Mouse (Mus musculus): ENCODE measurements around the gene Prkx. TPM values are rescaled to one million over a fixed set of nuclear protein-coding genes. Genes with fewer than 3 reads are reported as not detected.

Prkx gene
- polyA plus RNA-seq (2015; fragmentation: Nextera tagmentation; extraction: Ambion mirVana) = 26.1 and 27.0 TPM in 2 replicates

GRCm38 (mm10) chrX:77796238-77796835, at the start of gene Prkx:
TSS of gene Prkx (minus strand) at chrX:77796278.
- ATAC-seq (replicated peaks) = peak; percentile 89
- WGBS = 28% methylated on average over 19 of the region's 19 CpGs
- Histone ChIP-seq H3K9me3 (no peaks in the 10 kb centered on the region), H3K27ac (peak within 1 kb of the TSS; percentile 85), H3K4me3 (peak within 1 kb of the TSS; percentile 67), H3K4me1 (peaks cover 12% of the 10 kb centered on the region; the same call in 1 of the 2 replicates), H3K4me2 (peak within 1 kb of the TSS; percentile 72), H3K36me3 (replicated peaks) (no peaks in the 10 kb centered on the region), H3K9ac (peak within 1 kb of the TSS; percentile 61), H3K27me3 (replicated peaks) (no peaks in the 10 kb centered on the region)

DNA sequence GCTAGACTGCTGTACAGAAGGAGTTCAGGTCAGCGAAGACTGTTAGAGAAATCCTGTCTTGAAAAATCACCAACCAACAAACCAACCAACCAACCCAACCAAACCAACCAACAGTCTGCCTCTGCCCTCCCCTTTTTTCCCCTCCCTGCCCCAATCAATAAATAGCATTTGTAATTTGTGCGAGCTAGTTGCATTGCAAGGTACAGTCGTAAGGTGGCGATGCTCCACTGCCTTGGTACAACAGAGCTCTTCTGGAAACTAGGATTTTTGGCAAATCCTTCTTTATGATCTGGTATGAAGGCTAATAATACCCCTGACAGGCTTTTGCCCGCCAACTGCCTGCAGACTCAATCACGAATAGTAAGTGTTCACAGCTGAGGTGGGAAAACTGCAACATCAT, 16.0 kb upstream of the Prkx start:
- Histone ChIP-seq H3K27me3 (replicated peaks) (no peaks in the 10 kb centered on the region), H3K9me3 (no peaks in the 10 kb centered on the region), H3K4me1 (no peaks in the 10 kb centered on the region), H3K4me2 (no peak overlapping the region), H3K36me3 (replicated peaks) (no peaks in the 10 kb centered on the region), H3K27ac (no peak overlapping the region), H3K9ac (no peak overlapping the region), H3K4me3 (no peak overlapping the region)
- WGBS = 53% methylated on average over 6 of the region's 6 CpGs
- no peak for ATAC-seq (replicated peaks)

- WGBS = 23% methylated on average over 17 of the region's 17 CpGs
- ATAC-seq (replicated peaks) = peak; percentile 95
- no peak overlapping the region for H3K9ac ChIP-seq
Measured at GRCm38 (mm10) chrX:77810608-77811206, 14.6 kb upstream of the Prkx start.

DNA sequence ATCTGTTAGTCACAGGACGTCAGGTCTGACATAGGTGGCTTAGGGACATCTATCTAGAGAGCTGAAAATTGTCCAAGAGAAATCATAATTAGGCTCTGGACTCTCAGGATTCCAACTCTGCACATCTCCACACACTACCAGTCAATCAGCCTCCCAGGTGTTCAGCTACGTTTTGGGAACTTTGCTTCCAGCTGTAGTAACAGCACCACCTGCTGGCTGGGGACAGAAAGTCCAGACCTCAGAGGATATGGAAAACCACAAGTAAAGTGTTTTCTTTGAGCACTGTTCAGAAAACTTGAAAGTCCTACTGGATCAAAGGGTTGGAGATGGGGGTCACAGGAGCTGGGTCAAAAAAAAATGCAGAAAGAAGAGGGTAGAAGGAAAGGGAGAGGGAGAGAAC, 12.5 kb upstream of the Prkx start:
- WGBS = 20% methylated on average over 2 of the region's 2 CpGs
- ATAC-seq (replicated peaks) = no peak
- no peak overlapping the region for H3K27ac ChIP-seq
- no peaks in the 10 kb centered on the region for H3K9me3 ChIP-seq
- H3K9ac ChIP-seq = no peak overlapping the region
- H3K36me3 ChIP-seq (replicated peaks) = no peaks in the 10 kb centered on the region
- H3K4me2 ChIP-seq = no peak overlapping the region
- no peak overlapping the region for H3K4me3 ChIP-seq
- no peaks in the 10 kb centered on the region for H3K27me3 ChIP-seq (replicated peaks)
- H3K4me1 ChIP-seq = no peaks in the 10 kb centered on the region

More at GRCm38 (mm10) chrX:77810608-77811206, 14.6 kb upstream of the Prkx start:
- H3K36me3 ChIP-seq (replicated peaks) = no peaks in the 10 kb centered on the region
- no peaks in the 10 kb centered on the region for H3K4me1 ChIP-seq
- no peaks in the 10 kb centered on the region for H3K9me3 ChIP-seq
- H3K4me2 ChIP-seq = peak overlapping the region; percentile 42
- H3K27me3 ChIP-seq (replicated peaks) = no peaks in the 10 kb centered on the region
- peak overlapping the region; percentile 74 for H3K27ac ChIP-seq
- peak overlapping the region; percentile 41 for H3K4me3 ChIP-seq

DNA sequence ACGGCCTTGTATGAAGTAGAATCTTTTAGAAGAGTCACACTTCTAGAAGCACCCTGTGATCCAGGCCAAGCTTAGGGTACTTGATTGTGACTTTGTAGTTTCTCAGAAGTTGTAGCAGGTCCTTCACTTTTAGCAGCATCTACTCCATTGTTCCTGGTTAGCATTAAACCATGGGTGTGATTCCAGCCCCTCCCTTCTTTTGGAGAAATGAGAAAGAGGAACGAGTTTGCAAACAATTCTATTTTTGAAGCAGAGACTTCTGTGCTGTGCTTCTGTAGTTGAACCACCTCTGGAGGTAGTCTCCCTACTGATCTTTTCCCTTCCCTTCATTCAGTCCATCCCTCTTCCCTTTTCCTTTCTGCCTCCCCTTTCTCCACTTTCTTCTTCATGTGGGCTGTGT, 6.2 kb upstream of the Prkx start:
- Histone ChIP-seq H3K9me3 (no peaks in the 10 kb centered on the region), H3K4me1 (no peaks in the 10 kb centered on the region), H3K4me3 (no peak overlapping the region), H3K27ac (no peak overlapping the region), H3K27me3 (replicated peaks) (no peaks in the 10 kb centered on the region), H3K4me2 (no peak overlapping the region), H3K36me3 (replicated peaks) (no peaks in the 10 kb centered on the region), H3K9ac (no peak overlapping the region)
- ATAC-seq (replicated peaks) = no peak
- 79% methylated on average over 2 of the region's 2 CpGs for WGBS

DNA sequence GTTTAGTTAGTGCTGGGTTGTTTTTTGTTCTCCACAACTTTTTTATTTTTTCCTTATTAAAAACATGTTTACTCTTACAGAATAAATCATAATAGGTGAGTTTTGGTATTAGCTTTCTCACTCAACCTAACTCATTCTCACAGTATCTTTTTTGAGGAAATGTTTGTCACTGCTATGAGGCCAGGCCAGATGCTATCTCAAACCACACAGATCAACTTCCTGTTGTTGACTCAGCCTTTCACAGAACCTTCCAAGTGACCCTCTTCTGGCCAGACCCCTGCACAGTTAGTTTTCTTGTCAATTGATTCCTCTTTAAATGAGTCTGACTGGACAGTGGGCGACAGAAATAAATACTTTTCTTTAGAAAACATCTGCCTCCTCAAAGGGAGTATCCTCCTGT, 5.5 kb upstream of the Prkx start:
- H3K27ac ChIP-seq = no peak overlapping the region
- no peaks in the 10 kb centered on the region for H3K27me3 ChIP-seq (replicated peaks)
- no peaks in the 10 kb centered on the region for H3K4me1 ChIP-seq
- H3K4me3 ChIP-seq = no peak overlapping the region
- no peaks in the 10 kb centered on the region for H3K36me3 ChIP-seq (replicated peaks)
- 81% methylated on average over 1 of the region's 1 CpGs for WGBS
- H3K4me2 ChIP-seq = no peak overlapping the region
- no peak for ATAC-seq (replicated peaks)
- no peaks in the 10 kb centered on the region for H3K9me3 ChIP-seq
- no peak overlapping the region for H3K9ac ChIP-seq

DNA sequence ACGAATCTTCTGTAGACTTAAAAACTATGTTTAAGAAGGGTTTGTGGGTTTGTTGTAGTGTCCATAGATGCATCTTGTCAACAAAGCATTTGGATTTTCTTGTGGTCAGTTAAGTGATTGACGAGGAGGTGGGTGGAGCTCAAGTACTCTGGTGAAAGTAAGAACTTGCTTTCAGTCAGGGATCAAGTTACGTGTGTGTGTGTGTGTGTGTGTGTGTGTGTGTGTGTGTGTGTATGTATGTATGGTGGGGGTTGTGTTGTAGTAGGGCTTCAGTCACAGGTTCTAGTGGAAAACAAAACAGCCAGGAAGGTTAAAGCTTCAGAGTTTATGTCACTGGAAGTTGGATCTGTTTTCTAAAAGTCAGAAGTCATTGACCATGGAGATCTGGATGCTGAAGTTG, 3.5 kb upstream of the Prkx start:
- H3K27me3 ChIP-seq (replicated peaks) = no peaks in the 10 kb centered on the region

GRCm38 (mm10) chrX:77797801-77798200, 1.7 kb upstream of the Prkx start:
- H3K36me3 ChIP-seq (replicated peaks) = no peaks in the 10 kb centered on the region
- ATAC-seq (replicated peaks) = no peak
- H3K27ac ChIP-seq = no peak overlapping the region
- H3K4me2 ChIP-seq = no peak overlapping the region
- H3K4me3 ChIP-seq = no peak overlapping the region
- peaks cover 10% of the 10 kb centered on the region; the same call in 1 of the 2 replicates for H3K4me1 ChIP-seq
- no peak overlapping the region for H3K9ac ChIP-seq
- no peaks in the 10 kb centered on the region for H3K9me3 ChIP-seq
- no peaks in the 10 kb centered on the region for H3K27me3 ChIP-seq (replicated peaks)

More for the DNA sequence above, 3.5 kb upstream of the Prkx start:
- Histone ChIP-seq H3K4me1 (no peaks in the 10 kb centered on the region), H3K4me2 (no peak overlapping the region), H3K36me3 (replicated peaks) (no peaks in the 10 kb centered on the region), H3K4me3 (no peak overlapping the region), H3K9ac (no peak overlapping the region), H3K27ac (no peak overlapping the region), H3K9me3 (no peaks in the 10 kb centered on the region)
- no peak for ATAC-seq (replicated peaks)
- 79% methylated on average over 3 of the region's 3 CpGs for WGBS

- ATAC-seq (replicated peaks) = no peak
- no peak overlapping the region for H3K9ac ChIP-seq
- no peaks in the 10 kb centered on the region for H3K36me3 ChIP-seq (replicated peaks)
- H3K9me3 ChIP-seq = no peaks in the 10 kb centered on the region
- H3K4me3 ChIP-seq = peak overlapping the region; percentile 67
- 76% methylated on average over 1 of the region's 1 CpGs for WGBS
- H3K4me1 ChIP-seq = peaks cover 12% of the 10 kb centered on the region; the same call in 1 of the 2 replicates
- H3K27ac ChIP-seq = peak overlapping the region; percentile 85
- peak overlapping the region; percentile 72 for H3K4me2 ChIP-seq
- H3K27me3 ChIP-seq (replicated peaks) = no peaks in the 10 kb centered on the region
Measured at GRCm38 (mm10) chrX:77796916-77797315, 838 bp upstream of the Prkx start.

DNA sequence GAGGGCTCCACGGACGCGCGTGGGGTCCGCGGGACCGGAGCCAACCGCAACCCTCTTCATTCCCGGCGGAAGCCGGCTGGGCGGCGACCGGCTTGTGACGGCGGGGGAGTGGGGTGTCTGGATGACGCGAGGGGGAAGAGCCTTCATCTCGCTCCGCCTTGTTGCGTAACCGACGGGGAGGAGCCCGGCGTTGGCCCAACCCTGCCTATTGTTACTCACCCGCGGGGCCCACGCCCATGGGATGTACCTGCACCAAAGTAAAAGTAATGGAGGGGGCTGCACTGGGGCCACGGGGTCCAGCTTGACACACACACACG, 262 bp downstream of the Prkx start:
- H3K4me2 ChIP-seq = peak overlapping the region; percentile 72
- H3K27me3 ChIP-seq (replicated peaks) = no peaks in the 10 kb centered on the region
- no peaks in the 10 kb centered on the region for H3K9me3 ChIP-seq
- peak overlapping the region; percentile 85 for H3K27ac ChIP-seq
- WGBS = 8% methylated on average over 30 of the region's 30 CpGs
- H3K36me3 ChIP-seq (replicated peaks) = no peaks in the 10 kb centered on the region
- ATAC-seq (replicated peaks) = peak; percentile 98
- H3K4me1 ChIP-seq = peaks cover 12% of the 10 kb centered on the region; the same call in 1 of the 2 replicates
- H3K4me3 ChIP-seq = peak overlapping the region; percentile 67
- H3K9ac ChIP-seq = peak overlapping the region; percentile 58

DNA sequence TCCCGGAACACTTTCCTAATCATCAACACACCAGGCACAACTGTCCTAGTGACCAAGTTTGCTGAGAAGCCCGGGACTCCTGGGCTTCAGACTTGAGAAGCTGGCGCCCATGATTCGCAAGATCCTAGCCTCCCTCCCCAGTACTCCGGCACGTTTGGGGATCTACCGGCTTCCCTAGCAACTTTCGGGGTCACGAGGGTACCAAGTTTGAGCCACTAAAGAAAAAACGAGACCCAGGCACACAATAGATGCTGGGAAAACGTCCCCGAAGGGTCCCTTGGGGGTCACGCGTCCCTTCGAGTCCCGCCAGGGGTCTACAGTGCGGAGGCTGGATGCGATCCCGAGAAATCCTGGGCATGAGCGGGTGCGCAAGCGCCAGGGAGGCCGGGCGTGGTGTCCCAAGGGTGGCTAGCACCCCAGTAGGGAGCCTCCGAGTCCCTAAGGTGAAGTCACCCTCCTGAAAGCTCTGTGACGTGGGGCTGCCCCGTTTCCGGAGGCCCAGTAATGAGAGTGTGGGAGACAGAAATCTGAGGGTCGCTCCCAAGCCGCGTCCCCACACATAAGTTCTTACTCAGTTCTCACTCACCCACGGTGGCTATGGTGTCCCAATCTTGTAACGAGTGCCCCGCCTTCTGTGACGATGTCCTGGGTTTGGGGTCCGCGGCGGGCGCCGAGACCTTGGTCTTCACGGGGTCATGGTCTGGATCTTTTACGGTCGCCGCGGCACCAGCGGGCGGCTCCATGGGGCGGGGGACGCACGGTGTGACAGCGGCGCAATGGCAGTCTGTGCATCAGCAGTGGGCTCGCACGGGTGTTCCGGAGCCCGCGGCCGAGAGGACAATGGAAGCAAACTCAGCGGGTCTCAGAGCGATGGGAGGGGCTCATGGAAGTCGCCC, 868 bp downstream of the Prkx start:
- no peaks in the 10 kb centered on the region for H3K36me3 ChIP-seq (replicated peaks)
- peak overlapping the region; percentile 67 for H3K4me3 ChIP-seq
- H3K4me1 ChIP-seq = peaks cover 12% of the 10 kb centered on the region; the same call in 1 of the 2 replicates
- H3K9ac ChIP-seq = peak overlapping the region; percentile 58
- H3K27me3 ChIP-seq (replicated peaks) = no peaks in the 10 kb centered on the region
- H3K4me2 ChIP-seq = peak overlapping the region; percentile 72
- peak; percentile 85 for ATAC-seq (replicated peaks)
- H3K9me3 ChIP-seq = no peaks in the 10 kb centered on the region
- 35% methylated on average over 56 of the region's 61 CpGs for WGBS
- peak overlapping the region; percentile 85 for H3K27ac ChIP-seq

DNA sequence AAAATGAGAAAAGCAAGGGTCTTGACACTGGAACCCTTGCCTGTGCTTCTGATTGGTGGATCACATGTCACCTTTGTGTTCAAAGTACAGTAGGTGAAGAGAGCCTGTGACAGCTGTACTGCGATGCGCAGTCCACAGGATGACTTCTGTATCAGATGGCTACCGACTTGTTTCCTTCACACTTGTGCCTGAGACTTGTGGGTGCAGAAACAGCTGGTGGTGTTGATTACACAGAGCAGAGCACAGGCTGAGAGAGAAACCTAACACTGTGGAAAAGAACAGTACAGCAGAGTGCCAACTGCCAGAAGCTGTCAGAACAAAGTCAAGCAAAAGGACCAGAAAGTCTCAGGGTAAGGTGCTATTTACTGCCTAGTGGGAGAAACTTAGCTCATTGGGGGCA, 7.4 kb downstream of the Prkx start:
- no peaks in the 10 kb centered on the region for H3K27me3 ChIP-seq (replicated peaks)
- H3K9me3 ChIP-seq = no peaks in the 10 kb centered on the region
- H3K4me2 ChIP-seq = no peak overlapping the region
- 0 out of 2 replicates have a peak, but pooled peaks cover 4% of the 10 kb centered on the region for H3K36me3 ChIP-seq (replicated peaks)
- 0 out of 2 replicates have a peak, but pooled peaks cover 7% of the 10 kb centered on the region for H3K4me1 ChIP-seq
- 87% methylated on average over 3 of the region's 3 CpGs for WGBS
- no peak overlapping the region for H3K4me3 ChIP-seq
- no peak for ATAC-seq (replicated peaks)
- H3K9ac ChIP-seq = no peak overlapping the region
- no peak overlapping the region for H3K27ac ChIP-seq

Measured in midbrain, embryonic 15.5 days (tissue).